Mouse (Mus musculus) gastrocnemius, postnatal 10 days (tissue): ENCODE results near the gene Tmem52. TPM values are rescaled to one million over a fixed set of nuclear protein-coding genes. Genes with fewer than 3 reads are reported as not detected.
"Not testable (repeated sequence)": the region's sequence is repeated elsewhere in the genome, so short reads cannot be mapped to it uniquely, and the experiment has no call there.

Source experiments
- DNase-seq: peaks from one replicate; pipeline ENCODE4 v3.0.0; 2021; ENCODE audit warnings: mixed read lengths
- long read RNA-seq, 2 experiments: library from polyadenylated mRNA; stranded (forward); transcript quantifications; one replicate each; pipeline ENCODE4 v2.0.0; 2021
- total RNA-seq, 2 experiments: library from RNA; stranded (reverse); gene quantifications; 2 replicates each; pipeline ENCODE4 v1.2.3; 2021

Tmem52 gene
- 100 to 1,000 TPM; 122 to 216 TPM for total RNA-seq
- long read RNA-seq, experiment 1, transcript Tmem52-205 (5 exons, 968 nt) = minor isoform, 18 of 205 reads
- long read RNA-seq, experiment 1, transcript Tmem52-202 (4 exons, 622 nt) = minor isoform, 63 of 205 reads
- long read RNA-seq, experiment 1, transcript Tmem52-201 (5 exons, 932 nt) = major isoform, 80 of 205 reads
- long read RNA-seq, experiment 1, transcript Tmem52-203 (4 exons, 940 nt) = minor isoform, 18 of 205 reads
- long read RNA-seq, experiment 1, partial matches to known transcripts = 20 of 205 reads
- long read RNA-seq, experiment 1, other reads (novel, unspliced or antisense) = 5 of 205 reads
- long read RNA-seq, experiment 2, transcript Tmem52-203 (4 exons, 940 nt) = minor isoform, 49 of 312 reads
- long read RNA-seq, experiment 2, transcript Tmem52-201 (5 exons, 932 nt) = minor isoform, 96 of 312 reads
- long read RNA-seq, experiment 2, transcript Tmem52-205 (5 exons, 968 nt) = minor isoform, 23 of 312 reads
- long read RNA-seq, experiment 2, transcript Tmem52-202 (4 exons, 622 nt) = major isoform, 99 of 312 reads
- long read RNA-seq, experiment 2, partial matches to known transcripts = 38 of 312 reads
- long read RNA-seq, experiment 2, other reads (novel, unspliced or antisense) = 7 of 312 reads

GRCm38 (mm10) chr4:155468952-155469351, at the start of gene Tmem52:
Gene Tmem52, plus strand, starts transcription at chr4:155469114.
- peak; percentile 68 for DNase-seq

DNA sequence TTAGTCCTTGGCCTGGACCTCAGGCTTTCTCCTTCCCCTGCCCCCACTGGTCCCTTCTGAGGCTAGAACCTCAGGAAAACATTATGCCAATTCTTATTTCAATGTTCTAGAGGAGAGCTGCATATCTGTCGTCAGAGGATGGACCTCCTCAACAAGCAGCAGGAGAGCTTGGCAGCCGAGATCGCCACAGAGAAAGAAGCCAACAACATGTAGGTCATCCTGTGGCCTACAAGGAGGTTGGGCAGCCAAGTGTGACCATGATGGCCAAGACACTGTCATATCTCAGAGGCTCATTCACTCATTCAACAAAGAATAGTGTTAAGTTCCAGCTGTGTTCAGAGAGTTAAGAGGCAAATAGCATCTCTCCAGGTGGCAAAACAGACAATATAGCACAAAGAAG, 48.8 kb upstream of the Tmem52 start:
- DNase-seq = no peak

GRCm38 (mm10) chr4:155421412-155422370, 47.2 kb upstream of the Tmem52 start:
- not testable (repeated sequence) for DNase-seq

DNA sequence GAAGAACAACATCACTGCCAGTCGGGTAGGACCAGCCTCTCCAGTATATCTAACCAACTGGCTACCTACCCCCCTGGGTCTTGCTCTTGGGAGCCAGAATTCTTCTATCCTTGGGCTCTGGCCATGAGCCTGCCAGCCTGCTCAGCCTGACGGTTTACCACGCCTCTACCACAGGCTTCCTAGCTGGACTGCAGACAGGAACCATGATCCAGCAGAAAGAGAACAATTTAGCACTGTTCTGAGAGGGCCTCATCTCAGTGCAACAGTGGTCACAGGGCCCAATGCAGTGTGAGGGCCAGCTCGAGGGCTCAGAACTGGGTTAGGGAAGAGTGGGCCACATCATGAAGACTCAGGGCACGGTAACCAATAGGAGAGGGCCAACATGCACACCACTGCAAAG, 44.9 kb upstream of the Tmem52 start:
- DNase-seq = no peak

DNA sequence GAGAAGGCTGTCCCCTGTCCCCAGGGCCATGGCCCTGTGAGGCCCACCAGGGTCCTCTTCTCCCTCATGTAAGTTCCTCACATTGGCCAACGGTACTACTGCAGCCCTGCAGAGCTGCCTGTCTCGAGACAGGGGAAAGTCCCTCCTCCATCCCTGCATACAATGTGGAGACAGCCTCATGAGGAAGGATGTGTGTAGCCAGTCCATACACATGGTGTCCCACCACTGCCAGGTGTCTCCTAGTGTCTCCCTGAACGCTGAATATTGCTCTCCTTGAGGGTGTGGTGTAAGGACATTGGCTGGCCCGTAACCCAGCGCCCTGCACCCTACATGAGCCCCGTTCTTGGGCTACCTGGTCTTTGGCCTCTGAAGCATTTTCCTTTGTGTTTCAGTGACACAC, 42.6 kb upstream of the Tmem52 start:
- DNase-seq = no peak

DNA sequence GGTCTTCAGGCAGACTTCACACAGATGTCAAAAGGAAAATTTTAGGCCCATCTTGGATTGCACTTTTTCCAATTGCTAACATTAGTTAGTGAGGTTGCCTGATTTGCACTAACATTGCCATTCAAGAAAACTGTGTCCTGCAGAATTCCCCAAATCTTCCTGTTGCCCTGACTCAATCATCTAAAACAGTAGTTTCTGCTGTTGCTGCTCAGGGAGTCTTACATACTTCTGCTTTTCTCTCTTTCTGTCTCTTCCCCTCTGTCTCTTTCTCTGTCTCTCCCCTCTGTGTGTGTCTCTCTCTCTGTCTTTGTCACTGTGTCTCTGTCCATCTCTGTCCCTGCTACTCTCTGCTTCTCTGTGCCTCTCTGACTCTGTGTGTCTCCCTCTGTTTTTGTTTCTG, 40.5 kb upstream of the Tmem52 start:
- DNase-seq = no peak

DNA sequence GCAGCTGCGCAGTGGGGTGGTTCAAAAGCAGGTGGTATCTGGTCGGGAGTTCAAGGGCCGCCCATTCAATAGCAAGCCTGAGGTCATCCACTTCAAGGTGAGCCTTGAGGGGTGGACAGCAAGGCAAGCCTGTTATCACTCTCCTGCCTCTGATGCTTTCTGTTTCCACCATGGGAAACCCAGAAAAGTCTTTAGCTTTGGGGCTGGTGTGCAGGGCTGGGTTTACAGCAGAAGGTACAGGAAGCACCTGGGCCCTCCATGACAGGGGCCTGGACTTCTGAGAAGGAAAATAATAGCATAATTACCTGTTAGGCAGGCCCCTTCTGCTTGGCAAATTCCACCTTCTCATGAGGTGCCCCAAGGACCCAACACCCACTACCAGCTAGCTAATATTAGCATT, 39.7 kb upstream of the Tmem52 start:
- DNase-seq = no peak

DNA sequence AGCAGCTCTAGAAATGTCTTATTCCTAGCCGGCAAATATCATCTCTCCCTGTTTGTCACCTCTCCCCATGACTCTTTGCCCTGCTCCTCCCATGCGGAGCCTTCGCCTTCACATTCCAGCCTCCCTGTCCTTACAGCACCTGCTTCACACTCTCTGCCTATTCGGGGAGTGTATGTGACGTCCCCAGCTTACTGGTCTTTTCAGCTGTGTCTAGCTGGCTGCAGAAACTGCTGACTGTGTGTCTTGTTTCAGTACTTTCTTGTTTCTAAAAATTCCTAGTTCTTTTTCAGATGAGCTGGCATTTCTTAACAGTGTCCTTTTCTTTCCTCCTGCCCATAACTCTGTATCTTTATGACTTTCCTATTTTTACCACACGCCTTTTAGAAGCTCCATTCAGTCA, 36.6 kb upstream of the Tmem52 start:
- no peak for DNase-seq

- DNase-seq = no peak
Measured at GRCm38 (mm10) chr4:155433993-155434392, 34.9 kb upstream of the Tmem52 start.

- no peak for DNase-seq
Measured at GRCm38 (mm10) chr4:155442808-155443207, 26.1 kb upstream of the Tmem52 start.

DNA sequence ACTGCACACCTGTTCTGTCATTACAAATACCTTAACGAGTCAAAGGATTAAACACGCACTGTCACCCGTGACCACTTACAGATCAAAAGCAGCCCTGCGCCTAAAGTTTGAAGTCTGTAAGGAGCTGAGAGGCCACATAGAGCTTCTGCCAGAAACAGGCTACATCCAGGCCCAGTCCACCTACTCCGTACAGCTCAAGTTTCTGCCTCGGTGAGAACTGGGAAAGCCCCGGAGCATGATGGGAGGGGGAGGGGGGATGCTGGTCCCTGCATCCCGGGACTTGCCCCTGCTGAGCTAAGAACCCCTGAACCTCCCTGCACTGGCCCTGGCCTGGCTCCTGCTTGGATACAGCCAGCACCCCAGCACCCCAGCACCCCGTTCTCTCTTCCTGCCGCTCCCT, 17.3 kb upstream of the Tmem52 start:
- no peak for DNase-seq

GRCm38 (mm10) chr4:155458575-155458974, 10.3 kb upstream of the Tmem52 start:
- no peak for DNase-seq

DNA sequence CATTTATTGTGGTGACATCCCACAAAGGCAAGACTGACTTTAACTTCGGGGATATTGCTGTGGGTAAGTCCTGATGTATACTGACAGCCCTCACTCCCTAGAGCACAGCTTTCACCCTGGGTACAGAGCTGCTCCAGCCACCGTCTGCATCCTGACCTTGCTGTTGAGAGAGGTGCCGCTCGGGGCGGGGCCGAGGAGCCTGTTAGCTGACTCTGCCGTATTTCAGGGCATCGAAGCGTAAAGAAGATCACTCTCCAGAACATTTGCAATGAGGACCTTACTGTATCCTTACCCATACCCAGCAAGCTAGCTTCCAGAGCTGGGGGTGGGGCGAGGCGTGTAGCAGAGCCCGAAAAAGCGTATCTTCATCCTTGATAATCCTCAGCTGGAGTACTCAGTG, 5.9 kb upstream of the Tmem52 start:
- DNase-seq = no peak

DNA sequence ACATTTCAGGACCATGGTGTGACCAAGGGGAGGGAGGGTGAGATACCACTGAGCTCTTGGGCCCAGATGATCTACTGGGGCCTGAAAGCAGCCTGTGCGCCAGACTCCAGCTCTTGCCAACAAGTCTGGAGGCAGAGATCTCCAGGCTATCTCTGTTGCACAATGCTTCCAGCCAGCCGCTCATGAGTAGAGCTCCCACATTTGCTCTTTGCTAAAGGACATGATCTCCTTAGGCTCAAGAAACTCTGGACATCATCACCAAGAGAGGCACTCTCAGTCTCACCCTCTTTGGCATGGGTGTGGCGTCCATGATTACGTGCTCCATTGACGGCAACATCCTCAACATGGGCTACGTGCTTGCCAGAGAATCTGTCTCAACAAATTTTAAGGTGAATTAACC, 5.3 kb upstream of the Tmem52 start:
- DNase-seq = no peak

DNA sequence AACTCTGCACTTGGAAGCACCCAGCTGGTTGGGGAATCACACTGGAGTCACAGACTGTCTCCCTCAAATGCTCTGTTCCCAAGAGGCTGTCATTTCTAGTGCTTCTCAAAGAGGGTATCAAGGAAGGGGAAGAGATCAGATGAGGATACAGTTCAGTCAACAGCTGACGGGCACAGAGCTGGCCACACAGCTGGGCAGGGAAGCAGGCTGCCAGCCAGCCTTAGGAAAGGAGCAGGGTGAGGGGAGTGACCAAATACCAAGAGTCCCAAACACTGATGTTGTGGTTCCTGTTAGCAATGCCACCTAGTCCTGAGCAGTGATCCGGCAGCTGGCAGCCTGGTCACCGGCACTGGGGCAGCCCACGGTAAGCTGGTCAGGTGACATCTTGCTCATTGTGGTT, 4.9 kb upstream of the Tmem52 start:
- no peak for DNase-seq

GRCm38 (mm10) chr4:155465607-155466006, 3.3 kb upstream of the Tmem52 start:
- no peak for DNase-seq

- no peak for DNase-seq
Measured at GRCm38 (mm10) chr4:155466080-155466479, 2.8 kb upstream of the Tmem52 start.

DNA sequence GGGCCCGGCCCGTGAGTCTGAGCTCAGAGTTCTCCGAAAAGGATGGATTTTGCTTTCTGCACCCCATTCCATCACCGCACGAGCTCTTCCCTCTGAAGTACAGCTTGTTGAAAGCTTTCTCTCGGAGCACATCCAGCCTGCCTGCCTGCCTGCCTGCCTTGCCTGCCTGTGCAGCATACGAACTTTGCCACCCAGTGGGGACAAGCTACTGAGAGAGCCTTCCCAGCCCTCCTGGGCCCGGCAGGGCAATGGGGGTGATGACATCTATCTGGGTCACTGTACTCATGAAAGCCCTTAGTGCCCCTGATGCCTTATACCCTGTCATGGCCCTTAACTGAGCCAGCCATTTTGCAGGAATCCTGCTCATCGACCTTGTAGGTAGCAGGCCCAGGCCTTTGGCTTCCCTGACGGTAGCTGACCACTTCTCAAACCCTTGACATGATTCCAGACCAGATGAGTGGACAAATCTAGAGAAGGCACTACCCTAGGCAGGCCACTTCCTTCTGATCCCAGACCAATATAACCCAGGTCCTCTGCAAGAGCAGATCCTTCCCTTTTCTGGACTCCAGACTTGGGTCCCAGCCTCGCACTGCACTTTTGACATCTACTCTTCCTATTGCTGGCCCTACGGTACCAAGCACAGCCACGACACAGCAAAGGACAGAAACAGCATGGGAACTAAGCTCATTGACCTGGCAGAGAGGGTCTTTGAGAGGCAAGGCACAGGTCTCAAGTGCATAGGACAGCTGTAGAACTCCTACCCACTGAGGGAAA, 1.5 kb upstream of the Tmem52 start:
- no peak for DNase-seq

- peak; percentile 69 for DNase-seq
Measured at GRCm38 (mm10) chr4:155469590-155470262, 812 bp downstream of the Tmem52 start.

DNA sequence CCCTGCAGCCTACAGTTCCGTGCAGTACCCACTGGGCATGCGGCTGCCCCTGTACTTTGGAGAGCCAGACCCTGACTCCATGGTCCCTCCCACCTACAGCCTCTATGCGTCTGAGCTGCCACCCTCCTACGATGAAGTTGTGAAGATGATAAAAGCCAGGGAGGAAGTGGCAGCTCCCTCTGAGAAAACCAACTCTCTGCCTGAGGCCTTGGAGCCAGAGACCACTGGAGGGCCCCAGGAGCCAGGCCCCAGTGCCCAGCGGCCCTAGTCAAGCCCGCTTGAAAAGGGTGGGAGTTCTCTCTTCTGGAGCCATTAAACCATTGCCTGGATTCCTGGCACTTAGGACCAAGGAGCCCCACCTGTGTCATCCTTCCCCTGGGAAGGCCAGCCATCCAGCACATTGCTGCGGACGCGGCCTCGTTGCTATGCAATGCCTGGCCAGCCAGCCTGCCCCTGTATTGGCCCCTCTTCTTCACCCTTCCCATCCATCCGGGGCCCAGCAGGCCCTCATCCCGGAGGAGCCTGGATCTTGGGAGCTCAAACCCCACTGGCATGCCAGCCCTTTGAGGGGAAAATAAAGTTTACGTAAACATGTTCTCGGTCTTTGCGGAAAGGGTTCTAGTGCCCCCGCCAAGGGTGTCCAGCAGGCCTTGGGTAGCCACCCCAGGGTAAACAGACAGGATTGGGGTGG, 1.5 kb downstream of the Tmem52 start:
- no peak for DNase-seq

- DNase-seq = no peak
Measured at GRCm38 (mm10) chr4:155470997-155471396, 2.1 kb downstream of the Tmem52 start.
